Mouse (Mus musculus) heart, adult 2 months (tissue): ENCODE measurements around the gene Cd59b.

Source experiments
- CTCF ChIP-seq: fragments of 200-600 bp; IDR thresholded peaks from 2 replicates; pipeline ENCODE4 v1.8.1; 2022; ENCODE audit warnings: antibody characterized with exemption, mild to moderate bottlenecking, moderate library complexity
- POLR2A ChIP-seq: fragments of 200-500 bp; IDR thresholded peaks from 2 replicates; pipeline ENCODE4 v1.6.1; 2011; ENCODE audit warnings: mild to moderate bottlenecking, low read depth, low read length, control low read depth; ENCODE audit not compliant: insufficient read depth

DNA sequence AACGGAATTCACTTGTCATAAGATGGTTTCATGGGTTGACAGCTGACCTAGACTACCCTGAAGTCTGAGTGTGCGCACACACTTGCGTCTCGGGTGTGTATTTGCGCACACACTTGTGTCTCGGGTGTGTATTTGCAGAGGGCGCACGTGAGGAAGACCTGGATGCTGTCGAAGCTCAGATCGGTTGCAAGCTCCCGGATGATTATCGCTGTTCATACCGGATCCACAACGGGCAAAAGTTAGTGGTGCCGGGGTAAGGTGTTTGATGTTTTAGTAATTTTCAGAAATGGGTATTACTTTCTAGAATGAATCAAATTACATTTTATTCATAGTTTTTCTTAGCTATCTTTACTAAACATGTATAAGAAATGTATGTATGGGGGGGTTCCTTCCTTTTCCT, 26.9 kb upstream of the Cd59b start:
- no peak for TF ChIP-seq CTCF
- TF ChIP-seq POLR2A, result no peak
